Mouse (Mus musculus): ENCODE measurements around the gene Prkn. TPM values are rescaled to one million over a fixed set of nuclear protein-coding genes. Genes with fewer than 3 reads are reported as not detected.

Prkn gene
- polyA plus RNA-seq, 1 experiment from 2014 or later, result 1.00 TPM

GRCm38 (mm10) chr17:11504496-11504895 lies 664.3 kb downstream of the Prkn start:
- no peak overlapping the region for H3K27ac ChIP-seq (ENCODE audit: low read depth)
- no peak for ATAC-seq
- 77% methylated on average over 3 of the region's 3 CpGs for WGBS (ENCODE audit: insufficient replicate concordance)
- TF ChIP-seq EP300 (IDR thresholded peaks at IDR 0.05; ENCODE audit: low read depth) (no peak), CTCF (IDR thresholded peaks at IDR 0.05; ENCODE audit: low read depth) (no peak)
- no peaks in the 10 kb centered on the region for H3K9me3 ChIP-seq (ENCODE audit: low read length)
- H3K27me3 ChIP-seq (ENCODE audit: insufficient read depth, low read length), result no peaks in the 10 kb centered on the region
- DNase-seq, result no peak
- H3K36me3 ChIP-seq (replicated peaks; ENCODE audit: insufficient read depth, low read length), result no peaks in the 10 kb centered on the region
- H3K4me1 ChIP-seq (ENCODE audit: insufficient read depth), result no peaks in the 10 kb centered on the region
- no peak overlapping the region for H3K9ac ChIP-seq (replicated peaks)
- H3K4me3 ChIP-seq (ENCODE audit: low read depth, low read length), result no peak overlapping the region
- H3K4me2 ChIP-seq (ENCODE audit: low read depth, low read length), result no peak overlapping the region

DNA sequence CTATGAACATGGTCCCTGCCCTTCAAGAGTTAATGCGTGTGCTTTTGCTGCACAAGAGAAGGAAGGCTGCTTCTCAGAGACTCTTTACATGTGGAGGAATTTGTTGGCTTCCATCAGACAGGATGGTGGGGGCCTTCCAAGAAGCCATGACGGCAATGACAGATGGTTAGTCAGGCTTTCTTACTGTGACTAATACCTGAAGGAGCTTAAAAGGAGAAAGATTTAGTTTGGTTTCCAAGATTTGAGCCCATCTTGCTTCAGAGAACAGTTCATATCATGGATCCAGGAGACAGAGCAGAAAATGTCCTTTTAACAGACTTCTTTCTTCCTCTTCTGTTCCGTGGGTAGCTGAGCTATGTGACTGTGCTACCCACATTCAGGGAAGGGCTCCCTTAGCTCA lies 666.9 kb downstream of the Prkn start:
- no peak overlapping the region for H3K27ac ChIP-seq (ENCODE audit: low read depth)
- no peaks in the 10 kb centered on the region for H3K27me3 ChIP-seq (ENCODE audit: insufficient read depth, low read length)
- no peaks in the 10 kb centered on the region for H3K9me3 ChIP-seq (ENCODE audit: low read length)
- H3K4me3 ChIP-seq (ENCODE audit: low read depth, low read length), result no peak overlapping the region
- H3K9ac ChIP-seq (replicated peaks), result no peak overlapping the region
- no peak for ATAC-seq
- no peak for DNase-seq
- TF ChIP-seq EP300 (IDR thresholded peaks at IDR 0.05; ENCODE audit: low read depth) (no peak), CTCF (IDR thresholded peaks at IDR 0.05; ENCODE audit: low read depth) (no peak)
- H3K4me2 ChIP-seq (ENCODE audit: low read depth, low read length), result no peak overlapping the region
- WGBS (ENCODE audit: insufficient replicate concordance), result 69% methylated on average over 3 of the region's 3 CpGs
- no peaks in the 10 kb centered on the region for H3K4me1 ChIP-seq (ENCODE audit: insufficient read depth)
- no peaks in the 10 kb centered on the region for H3K36me3 ChIP-seq (replicated peaks; ENCODE audit: insufficient read depth, low read length)

DNA sequence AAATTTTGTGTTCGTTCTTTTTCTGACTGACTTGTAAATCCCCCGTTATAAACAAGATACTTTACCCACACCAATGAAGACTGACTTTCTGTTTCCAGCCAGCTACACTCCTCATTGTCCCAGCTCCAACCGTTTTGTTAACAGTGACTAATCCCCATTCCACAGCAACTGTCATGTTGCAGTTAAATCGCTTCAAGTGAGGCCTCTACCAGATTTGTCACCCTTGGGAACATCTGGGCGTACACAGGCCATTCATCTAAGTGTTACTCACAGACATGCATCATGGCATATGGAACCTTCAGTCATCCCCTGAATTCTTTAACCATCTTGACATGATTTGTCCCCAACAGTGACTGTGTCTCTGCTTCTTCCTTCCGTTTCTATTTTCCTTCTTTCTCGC lies 669.9 kb downstream of the Prkn start:
- Histone ChIP-seq H3K4me3 (ENCODE audit: low read depth, low read length) (no peak overlapping the region), H3K27me3 (ENCODE audit: insufficient read depth, low read length) (no peaks in the 10 kb centered on the region), H3K4me2 (ENCODE audit: low read depth, low read length) (no peak overlapping the region), H3K9me3 (ENCODE audit: low read length) (no peaks in the 10 kb centered on the region), H3K4me1 (ENCODE audit: insufficient read depth) (no peaks in the 10 kb centered on the region), H3K27ac (ENCODE audit: low read depth) (no peak overlapping the region), H3K36me3 (replicated peaks; ENCODE audit: insufficient read depth, low read length) (no peaks in the 10 kb centered on the region), H3K9ac (replicated peaks) (no peak overlapping the region)
- 69% methylated on average over 7 of the region's 7 CpGs for WGBS (ENCODE audit: insufficient replicate concordance)
- DNase-seq (no peak), ATAC-seq (no peak)
- TF ChIP-seq CTCF (IDR thresholded peaks at IDR 0.05; ENCODE audit: low read depth), result no peak
- TF ChIP-seq EP300 (IDR thresholded peaks at IDR 0.05; ENCODE audit: low read depth), result no peak

DNA sequence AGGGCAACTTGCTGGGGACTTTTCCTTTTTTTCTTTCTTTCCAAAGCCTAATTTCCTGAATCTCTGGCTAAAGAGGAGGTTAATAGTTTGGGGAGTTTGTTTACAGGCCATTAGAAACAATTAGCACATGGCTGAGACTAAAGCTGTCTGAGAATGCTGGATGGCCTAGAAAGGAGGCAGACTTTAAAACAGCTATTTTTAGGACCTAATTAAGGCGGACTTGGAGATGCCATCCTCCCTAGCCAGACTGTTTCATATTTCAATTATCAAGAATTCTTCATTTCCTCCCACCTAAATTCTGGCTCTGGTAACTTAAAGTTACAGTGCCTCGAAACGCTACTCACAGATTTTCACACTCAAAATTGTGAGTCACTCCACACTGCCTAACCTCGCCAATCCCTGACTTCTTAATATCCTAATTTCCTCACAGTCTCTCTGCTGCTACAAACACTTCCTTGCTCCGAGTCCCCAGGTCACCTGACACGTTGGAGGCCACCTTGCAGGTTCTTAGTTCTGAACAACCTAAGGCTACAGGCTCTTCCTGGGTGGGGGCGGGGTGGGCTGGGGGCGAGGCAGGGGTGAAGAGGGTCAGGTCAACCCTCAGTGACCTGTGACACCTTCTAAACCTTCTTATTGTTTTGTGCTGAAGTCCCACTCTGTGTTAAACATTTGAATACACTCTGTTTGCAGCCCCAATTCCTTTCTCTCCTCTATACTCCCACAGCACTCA lies 674.0 kb downstream of the Prkn start:
- Histone ChIP-seq H3K36me3 (replicated peaks; ENCODE audit: insufficient read depth, low read length) (no peaks in the 10 kb centered on the region), H3K4me1 (ENCODE audit: insufficient read depth) (no peaks in the 10 kb centered on the region), H3K27me3 (ENCODE audit: insufficient read depth, low read length) (no peaks in the 10 kb centered on the region), H3K9me3 (ENCODE audit: low read length) (no peaks in the 10 kb centered on the region), H3K4me3 (ENCODE audit: low read depth, low read length) (no peak overlapping the region), H3K27ac (ENCODE audit: low read depth) (no peak overlapping the region), H3K4me2 (ENCODE audit: low read depth, low read length) (no peak overlapping the region), H3K9ac (replicated peaks) (no peak overlapping the region)
- ATAC-seq (no peak), DNase-seq (no peak)
- 40% methylated on average over 8 of the region's 8 CpGs for WGBS (ENCODE audit: insufficient replicate concordance)
- TF ChIP-seq EP300 (IDR thresholded peaks at IDR 0.05; ENCODE audit: low read depth) (no peak), CTCF (IDR thresholded peaks at IDR 0.05; ENCODE audit: low read depth) (no peak)

- TF ChIP-seq EP300 (IDR thresholded peaks at IDR 0.05; ENCODE audit: low read depth), result no peak
- TF ChIP-seq CTCF (IDR thresholded peaks at IDR 0.05; ENCODE audit: low read depth), result no peak
- Histone ChIP-seq H3K27ac (ENCODE audit: low read depth) (no peak overlapping the region), H3K4me2 (ENCODE audit: low read depth, low read length) (no peak overlapping the region), H3K27me3 (ENCODE audit: insufficient read depth, low read length) (no peaks in the 10 kb centered on the region), H3K9ac (replicated peaks) (no peak overlapping the region), H3K4me3 (ENCODE audit: low read depth, low read length) (no peak overlapping the region), H3K36me3 (replicated peaks; ENCODE audit: insufficient read depth, low read length) (no peaks in the 10 kb centered on the region), H3K9me3 (ENCODE audit: low read length) (no peaks in the 10 kb centered on the region), H3K4me1 (ENCODE audit: insufficient read depth) (no peaks in the 10 kb centered on the region)
- WGBS (ENCODE audit: insufficient replicate concordance), result 60% methylated on average over 4 of the region's 4 CpGs
- no peak for DNase-seq
- no peak for ATAC-seq
Observed at GRCm38 (mm10) chr17:11515619-11516018, 675.4 kb downstream of the Prkn start.

GRCm38 (mm10) chr17:11516165-11516564 lies 676.0 kb downstream of the Prkn start:
- Histone ChIP-seq H3K27ac (ENCODE audit: low read depth) (no peak overlapping the region), H3K9ac (replicated peaks) (no peak overlapping the region), H3K4me3 (ENCODE audit: low read depth, low read length) (no peak overlapping the region), H3K27me3 (ENCODE audit: insufficient read depth, low read length) (no peaks in the 10 kb centered on the region), H3K4me2 (ENCODE audit: low read depth, low read length) (no peak overlapping the region), H3K4me1 (ENCODE audit: insufficient read depth) (no peaks in the 10 kb centered on the region), H3K9me3 (ENCODE audit: low read length) (no peaks in the 10 kb centered on the region), H3K36me3 (replicated peaks; ENCODE audit: insufficient read depth, low read length) (no peaks in the 10 kb centered on the region)
- 62% methylated on average over 7 of the region's 7 CpGs for WGBS (ENCODE audit: insufficient replicate concordance)
- DNase-seq (no peak), ATAC-seq (no peak)
- no peak for TF ChIP-seq EP300 (IDR thresholded peaks at IDR 0.05; ENCODE audit: low read depth)
- TF ChIP-seq CTCF (IDR thresholded peaks at IDR 0.05; ENCODE audit: low read depth), result no peak
